Mouse (Mus musculus): Measurements from ENCODE around the gene Slc8a1.

Slc8a1 gene

GRCm38 (mm10) chr17:81669062-81669815, 68.9 kb downstream of the Slc8a1 start:
- no peak for DNase-seq (ENCODE audit: low read depth)

- no peak for DNase-seq (ENCODE audit: low read depth)
Measured at GRCm38 (mm10) chr17:81668466-81668865, 69.7 kb downstream of the Slc8a1 start.

- no peak for DNase-seq (ENCODE audit: low read depth)
Measured at GRCm38 (mm10) chr17:81667935-81668334, 70.2 kb downstream of the Slc8a1 start.

- peak; percentile 25 for DNase-seq (ENCODE audit: low read depth)
Measured at GRCm38 (mm10) chr17:81666551-81666950, 71.6 kb downstream of the Slc8a1 start.

GRCm38 (mm10) chr17:81664916-81665315, 73.3 kb downstream of the Slc8a1 start:
- DNase-seq (ENCODE audit: low read depth): no peak

GRCm38 (mm10) chr17:81657828-81658227, 80.3 kb downstream of the Slc8a1 start:
- no peak for DNase-seq (ENCODE audit: low read depth)

GRCm38 (mm10) chr17:81654548-81654947, 83.6 kb downstream of the Slc8a1 start:
- DNase-seq (ENCODE audit: low read depth): no peak

GRCm38 (mm10) chr17:81652958-81653357, 85.2 kb downstream of the Slc8a1 start:
- no peak for DNase-seq (ENCODE audit: low read depth)

- no peak for DNase-seq (ENCODE audit: low read depth)
Measured at GRCm38 (mm10) chr17:81636822-81637221, 101.4 kb downstream of the Slc8a1 start.

- no peak for DNase-seq (ENCODE audit: low read depth)
Measured at GRCm38 (mm10) chr17:81630471-81630870, 107.7 kb downstream of the Slc8a1 start.

- DNase-seq (ENCODE audit: low read depth): no peak
Measured at GRCm38 (mm10) chr17:81621188-81621644, 117.0 kb downstream of the Slc8a1 start.

- DNase-seq (ENCODE audit: low read depth): no peak
Measured at GRCm38 (mm10) chr17:81618461-81618860, 119.7 kb downstream of the Slc8a1 start.

- no peak for DNase-seq (ENCODE audit: low read depth)
Measured at GRCm38 (mm10) chr17:81616326-81616725, 121.9 kb downstream of the Slc8a1 start.

GRCm38 (mm10) chr17:81615391-81615790, 122.8 kb downstream of the Slc8a1 start:
- DNase-seq (ENCODE audit: low read depth): no peak

- no peak for DNase-seq (ENCODE audit: low read depth)
Measured at GRCm38 (mm10) chr17:81607515-81607914, 130.7 kb downstream of the Slc8a1 start.

GRCm38 (mm10) chr17:81606084-81606483, 132.1 kb downstream of the Slc8a1 start:
- DNase-seq (ENCODE audit: low read depth): no peak

- DNase-seq (ENCODE audit: low read depth): no peak
Measured at GRCm38 (mm10) chr17:81605219-81605660, 132.9 kb downstream of the Slc8a1 start.

GRCm38 (mm10) chr17:81599072-81599471, 139.1 kb downstream of the Slc8a1 start:
- DNase-seq (ENCODE audit: low read depth): no peak

GRCm38 (mm10) chr17:81589791-81590190, 148.4 kb downstream of the Slc8a1 start:
- no peak for DNase-seq (ENCODE audit: low read depth)

GRCm38 (mm10) chr17:81586759-81587158, 151.4 kb downstream of the Slc8a1 start:
- DNase-seq (ENCODE audit: low read depth): no peak

GRCm38 (mm10) chr17:81579728-81580425, 158.3 kb downstream of the Slc8a1 start:
- DNase-seq (ENCODE audit: low read depth): no peak

- DNase-seq (ENCODE audit: low read depth): no peak
Measured at GRCm38 (mm10) chr17:81576893-81577292, 161.3 kb downstream of the Slc8a1 start.

GRCm38 (mm10) chr17:81565634-81566372, 172.4 kb downstream of the Slc8a1 start:
- DNase-seq (ENCODE audit: low read depth): no peak
